Mouse (Mus musculus): Measurements from ENCODE around the gene Gpx1. TPM values are rescaled to one million over a fixed set of nuclear protein-coding genes. Genes with fewer than 3 reads are reported as not detected.
"Not testable (repeated sequence)": the region's sequence is repeated elsewhere in the genome, so short reads cannot be mapped to it uniquely, and the experiment has no call there.

Gene Gpx1
- polyA plus RNA-seq, 1 experiment from 2014 or later = 798 TPM

DNA sequence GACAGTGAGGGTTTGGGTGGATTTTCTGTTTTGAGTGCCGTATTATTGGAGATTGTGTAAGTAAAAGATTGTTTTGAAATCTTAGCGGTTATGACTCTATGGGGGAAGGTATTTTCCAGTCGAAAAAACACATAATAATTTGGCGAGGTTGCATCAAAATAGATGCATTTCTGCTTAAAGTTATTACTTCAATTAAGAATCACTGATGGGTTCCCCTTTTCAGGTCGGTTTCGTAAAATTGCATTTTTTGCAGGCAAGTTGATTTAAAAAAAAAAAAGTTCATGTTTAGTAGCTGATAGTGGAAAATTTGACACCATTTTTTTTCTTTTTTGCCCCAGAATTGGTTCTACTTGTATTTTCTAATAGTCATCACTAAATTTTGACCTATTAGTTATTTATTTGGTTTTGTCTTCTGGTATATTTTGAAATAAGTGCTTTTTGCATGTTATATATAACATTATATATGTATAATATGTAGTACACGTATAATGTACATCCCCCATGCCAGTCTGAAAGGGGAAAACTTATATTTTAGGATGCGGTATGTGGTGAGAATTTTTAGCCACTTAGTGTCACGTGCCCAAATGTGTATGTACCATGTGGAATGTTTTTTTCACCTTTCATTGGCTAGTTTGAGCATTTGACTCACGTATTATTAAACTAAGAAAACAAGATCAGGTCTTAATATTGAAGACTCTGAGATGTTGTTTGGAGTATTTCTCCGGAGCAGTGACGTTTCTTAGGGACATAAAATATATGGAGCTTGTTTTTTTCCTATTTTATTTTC lies 31.5 kb upstream of the Gpx1 start:
- H3K27ac ChIP-seq = peak overlapping the region; percentile 100
- ATAC-seq (ENCODE audit: insufficient number of reproducible peaks, insufficient read depth, low FRiP score, low TSS enrichment) = no peak
- H3K4me1 ChIP-seq = peaks cover 29% of the 10 kb centered on the region
- no peaks in the 10 kb centered on the region for H3K9me3 ChIP-seq
- peak overlapping the region; percentile 89 for H3K4me2 ChIP-seq (replicated peaks)
- WGBS = 19% methylated on average over 12 of the region's 12 CpGs
- peaks cover 13% of the 10 kb centered on the region for H3K36me3 ChIP-seq
- peak overlapping the region; percentile 96 for H3K9ac ChIP-seq
- peak overlapping the region; percentile 92 for H3K4me3 ChIP-seq
- H3K27me3 ChIP-seq = no peaks in the 10 kb centered on the region

DNA sequence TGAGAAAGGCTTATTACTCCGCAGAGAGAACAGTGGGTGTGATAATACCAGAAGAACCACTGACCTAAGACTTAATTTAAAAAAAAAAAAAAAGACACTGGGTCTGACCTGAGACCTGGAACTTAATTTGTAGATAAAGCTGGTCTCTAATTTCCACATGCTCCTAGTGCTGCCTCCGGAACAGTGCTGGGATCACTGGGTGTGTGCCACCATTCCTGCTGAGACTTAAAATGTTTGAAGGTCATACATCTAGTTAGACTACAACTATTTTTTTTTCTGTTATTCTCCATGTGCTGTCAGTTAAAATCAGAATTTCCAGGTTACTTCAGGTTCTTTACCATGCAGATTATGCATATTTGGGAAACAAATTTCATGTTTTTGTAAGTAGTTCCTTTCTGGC lies 30.6 kb upstream of the Gpx1 start:
- peak overlapping the region; percentile 31 for H3K9ac ChIP-seq
- H3K27me3 ChIP-seq = no peaks in the 10 kb centered on the region
- H3K9me3 ChIP-seq = no peaks in the 10 kb centered on the region
- peak overlapping the region; percentile 89 for H3K4me2 ChIP-seq (replicated peaks)
- WGBS = 67% methylated on average over 2 of the region's 2 CpGs
- ATAC-seq (ENCODE audit: insufficient number of reproducible peaks, insufficient read depth, low FRiP score, low TSS enrichment) = no peak
- 0 out of 2 replicates have a peak, but pooled peaks cover 4% of the 10 kb centered on the region for H3K36me3 ChIP-seq
- no peak overlapping the region for H3K27ac ChIP-seq
- peak overlapping the region; percentile 92 for H3K4me3 ChIP-seq
- H3K4me1 ChIP-seq = peaks cover 29% of the 10 kb centered on the region

DNA sequence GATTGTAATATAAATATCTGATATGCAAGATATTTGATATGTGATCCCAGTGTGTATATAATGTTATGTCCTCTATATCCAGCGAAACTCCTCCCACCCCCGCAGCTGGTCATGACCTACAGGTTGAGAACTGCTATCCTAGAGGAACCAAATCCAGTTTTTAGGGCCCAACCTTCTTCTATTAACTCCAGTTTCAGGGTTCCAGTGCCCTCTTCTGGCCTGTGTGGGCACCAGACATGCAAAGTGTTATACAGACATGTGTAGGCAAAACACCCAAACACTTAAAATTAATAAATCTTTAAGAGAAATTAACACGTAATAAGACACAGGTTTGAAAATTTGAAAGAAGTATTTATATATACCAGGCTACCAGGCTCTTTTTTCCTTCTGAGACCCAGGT lies 21.1 kb upstream of the Gpx1 start:
- no peak overlapping the region for H3K27ac ChIP-seq
- no peaks in the 10 kb centered on the region for H3K4me1 ChIP-seq
- H3K27me3 ChIP-seq = no peaks in the 10 kb centered on the region
- H3K9ac ChIP-seq = no peak overlapping the region
- peaks cover 11% of the 10 kb centered on the region for H3K36me3 ChIP-seq
- H3K4me2 ChIP-seq (replicated peaks) = no peak overlapping the region
- H3K4me3 ChIP-seq = no peak overlapping the region
- no peaks in the 10 kb centered on the region for H3K9me3 ChIP-seq
- no peak for ATAC-seq (ENCODE audit: insufficient number of reproducible peaks, insufficient read depth, low FRiP score, low TSS enrichment)
- 94% methylated on average over 3 of the region's 3 CpGs for WGBS

DNA sequence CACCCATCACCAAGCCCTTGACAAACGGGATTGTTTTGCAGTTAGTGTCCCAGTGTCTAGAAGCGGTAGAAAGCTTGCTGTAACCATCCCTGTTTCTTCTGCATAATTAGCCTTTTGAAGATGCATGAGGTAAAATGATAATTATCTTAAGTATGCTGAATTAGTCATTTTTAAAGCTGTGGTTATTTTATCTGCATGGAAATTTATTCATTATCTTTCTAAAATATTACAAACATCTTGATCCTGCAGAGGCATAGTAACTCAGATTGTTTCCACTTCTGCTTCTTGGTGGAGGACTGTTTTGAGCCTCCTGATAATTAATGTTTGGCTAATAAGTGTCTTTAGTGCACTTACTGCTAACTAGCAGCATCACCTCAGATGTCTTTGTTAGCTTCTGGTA lies 20.2 kb upstream of the Gpx1 start:
- no peak overlapping the region for H3K4me3 ChIP-seq
- no peak overlapping the region for H3K4me2 ChIP-seq (replicated peaks)
- no peak for ATAC-seq (ENCODE audit: insufficient number of reproducible peaks, insufficient read depth, low FRiP score, low TSS enrichment)
- H3K27me3 ChIP-seq = no peaks in the 10 kb centered on the region
- H3K36me3 ChIP-seq = peaks cover 11% of the 10 kb centered on the region
- no peak overlapping the region for H3K9ac ChIP-seq
- no peaks in the 10 kb centered on the region for H3K9me3 ChIP-seq
- WGBS = 85% methylated on average over 2 of the region's 2 CpGs
- no peaks in the 10 kb centered on the region for H3K4me1 ChIP-seq
- no peak overlapping the region for H3K27ac ChIP-seq

DNA sequence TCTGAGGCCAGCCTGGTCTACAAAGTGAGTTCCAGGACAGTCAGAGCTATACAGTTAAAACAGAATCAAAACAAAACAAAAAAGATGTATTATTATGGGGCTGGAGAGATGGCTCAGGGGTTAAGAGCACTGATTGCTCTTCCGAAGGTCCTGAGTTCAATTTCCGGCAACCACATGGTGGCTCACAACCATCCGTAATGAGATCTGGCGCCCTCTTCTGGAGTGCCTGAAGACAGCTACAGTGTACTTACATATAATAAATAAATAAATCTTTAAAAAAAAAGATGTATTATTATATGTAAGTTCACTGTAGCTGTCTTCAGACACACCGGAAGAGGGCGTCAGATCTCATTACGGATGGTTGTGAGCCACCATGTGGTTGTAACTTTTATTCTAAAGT lies 16.6 kb upstream of the Gpx1 start:
- 80% methylated on average over 7 of the region's 7 CpGs for WGBS
- not testable (repeated sequence) for H3K36me3 ChIP-seq; H3K9me3 ChIP-seq; H3K4me3 ChIP-seq; H3K9ac ChIP-seq; H3K27me3 ChIP-seq; H3K4me2 ChIP-seq (replicated peaks); ATAC-seq (ENCODE audit: insufficient number of reproducible peaks, insufficient read depth, low FRiP score, low TSS enrichment); H3K4me1 ChIP-seq; H3K27ac ChIP-seq

DNA sequence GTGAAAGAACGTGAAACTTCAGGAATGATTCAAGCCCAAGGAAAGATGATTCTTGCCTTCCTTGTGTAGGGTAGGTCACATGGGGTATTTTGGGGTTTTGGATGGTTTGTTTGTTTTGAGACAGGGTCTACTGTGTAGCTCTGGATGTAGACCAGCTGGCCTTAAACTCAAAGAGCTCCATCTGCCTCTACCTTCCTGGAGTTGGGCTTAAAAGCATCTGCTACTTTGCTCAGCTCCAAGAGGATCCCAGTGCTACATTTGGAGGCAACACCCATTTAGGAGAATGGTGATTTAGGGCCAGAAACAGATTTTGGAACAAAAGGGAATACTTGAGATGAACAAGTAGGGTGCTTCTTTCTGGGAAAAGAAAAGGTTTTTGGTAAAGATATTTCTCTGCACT lies 13.9 kb upstream of the Gpx1 start:
- Histone ChIP-seq H3K4me2 (replicated peaks) (no peak overlapping the region), H3K27ac (no peak overlapping the region), H3K9ac (no peak overlapping the region), H3K4me1 (no peaks in the 10 kb centered on the region), H3K36me3 (peaks cover 28% of the 10 kb centered on the region), H3K4me3 (no peak overlapping the region), H3K27me3 (no peaks in the 10 kb centered on the region), H3K9me3 (no peaks in the 10 kb centered on the region)
- no peak for ATAC-seq (ENCODE audit: insufficient number of reproducible peaks, insufficient read depth, low FRiP score, low TSS enrichment)
- 90% methylated on average over 1 of the region's 1 CpGs for WGBS

DNA sequence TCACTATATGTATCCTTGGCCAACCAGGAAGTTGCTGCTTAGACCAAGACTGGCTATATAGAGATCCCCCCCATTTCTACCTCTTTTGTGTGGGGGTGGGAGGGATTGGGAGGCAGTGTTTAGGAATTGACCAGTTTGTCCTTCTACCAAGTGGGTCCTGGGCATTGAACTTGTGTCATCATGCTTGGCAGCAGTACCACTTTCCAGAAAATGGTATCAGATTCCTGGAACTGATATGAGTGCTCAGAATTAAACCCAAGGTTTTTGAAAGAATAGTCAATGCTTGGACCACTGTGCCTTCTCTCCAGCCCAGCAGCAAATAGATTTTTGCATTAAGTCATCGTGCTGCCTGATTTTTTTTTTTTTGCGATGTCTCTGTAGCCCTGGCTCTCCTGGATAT lies 12.9 kb upstream of the Gpx1 start:
- H3K36me3 ChIP-seq = peaks cover 37% of the 10 kb centered on the region
- 96% methylated on average over 2 of the region's 2 CpGs for WGBS
- no peak overlapping the region for H3K4me2 ChIP-seq (replicated peaks)
- H3K9me3 ChIP-seq = no peaks in the 10 kb centered on the region
- no peak overlapping the region for H3K9ac ChIP-seq
- no peaks in the 10 kb centered on the region for H3K27me3 ChIP-seq
- H3K4me3 ChIP-seq = no peak overlapping the region
- no peaks in the 10 kb centered on the region for H3K4me1 ChIP-seq
- no peak overlapping the region for H3K27ac ChIP-seq
- ATAC-seq (ENCODE audit: insufficient number of reproducible peaks, insufficient read depth, low FRiP score, low TSS enrichment) = no peak

DNA sequence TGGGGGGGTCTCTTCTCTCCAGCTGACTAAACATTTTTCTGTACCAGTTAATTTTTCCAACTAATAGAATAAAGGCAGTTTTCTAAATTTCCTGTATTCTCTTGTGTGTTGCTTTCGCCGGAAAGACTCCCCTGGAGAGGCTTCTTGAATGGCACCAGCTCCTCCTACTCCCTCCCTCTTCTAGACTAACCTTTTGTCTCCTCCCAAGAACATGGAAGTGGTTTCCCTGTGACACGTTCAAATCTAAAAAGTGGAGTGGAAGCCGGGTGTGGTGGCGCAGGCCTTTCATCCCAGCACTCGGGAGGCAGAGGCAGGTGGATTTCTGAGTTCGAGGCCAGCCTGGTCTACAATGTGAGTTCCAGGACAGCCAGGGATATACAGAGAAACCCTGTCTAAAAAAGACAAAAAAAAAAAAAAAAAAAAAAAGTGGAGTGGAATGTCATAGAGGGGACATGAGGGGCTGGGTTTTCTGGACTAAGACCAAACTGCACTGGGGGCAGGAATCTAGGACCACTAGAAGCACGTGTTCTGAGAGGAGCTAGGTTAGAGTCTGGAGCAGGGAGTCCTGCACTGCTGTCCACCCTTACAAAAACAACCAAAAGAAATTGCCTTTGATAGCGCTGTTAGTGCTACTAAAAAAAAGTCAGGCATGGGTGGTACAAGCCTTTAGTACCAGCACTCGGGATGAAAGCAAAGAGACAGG lies 704 bp upstream of the Gpx1 start:
- Histone ChIP-seq H3K4me1 (peaks cover 19% of the 10 kb centered on the region), H3K36me3 (peaks cover 32% of the 10 kb centered on the region), H3K9ac (no peak overlapping the region), H3K27me3 (no peaks in the 10 kb centered on the region), H3K4me2 (replicated peaks) (peak overlapping the region; percentile 78), H3K9me3 (no peaks in the 10 kb centered on the region), H3K27ac (peak overlapping the region; percentile 95), H3K4me3 (peak overlapping the region; percentile 71; the same call in 1 of the 2 replicates)
- WGBS = 72% methylated on average over 10 of the region's 10 CpGs
- ATAC-seq (ENCODE audit: insufficient number of reproducible peaks, insufficient read depth, low FRiP score, low TSS enrichment) = no peak

DNA sequence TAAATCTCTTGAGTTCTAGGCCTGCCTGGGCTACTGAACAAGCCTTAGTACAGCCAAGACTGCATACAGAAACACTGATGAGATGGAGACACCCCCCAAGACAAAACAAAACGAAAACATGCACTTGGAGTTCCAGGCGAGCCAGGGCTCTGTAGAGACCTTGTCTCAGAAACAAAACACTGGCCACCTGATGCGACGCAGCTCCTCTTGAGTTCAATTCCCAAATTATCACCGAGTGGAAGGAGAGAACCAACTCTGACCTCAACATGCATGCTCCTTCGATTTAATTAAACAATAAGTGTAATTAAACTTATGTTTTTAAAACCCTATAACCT lies 185 bp upstream of the Gpx1 start:
- ATAC-seq (ENCODE audit: insufficient number of reproducible peaks, insufficient read depth, low FRiP score, low TSS enrichment) = no peak

DNA sequence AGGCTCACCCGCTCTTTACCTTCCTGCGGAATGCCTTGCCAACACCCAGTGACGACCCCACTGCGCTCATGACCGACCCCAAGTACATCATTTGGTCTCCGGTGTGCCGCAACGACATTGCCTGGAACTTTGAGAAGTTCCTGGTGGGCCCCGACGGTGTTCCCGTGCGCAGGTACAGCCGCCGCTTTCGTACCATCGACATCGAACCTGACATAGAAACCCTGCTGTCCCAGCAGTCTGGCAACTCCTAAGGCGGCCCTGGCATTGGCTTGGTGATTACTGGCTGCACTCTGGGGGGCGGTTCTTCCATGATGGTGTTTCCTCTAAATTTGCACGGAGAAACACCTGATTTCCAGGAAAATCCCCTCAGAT lies 1.2 kb downstream of the Gpx1 start:
- Histone ChIP-seq H3K27me3 (no peaks in the 10 kb centered on the region), H3K27ac (peak overlapping the region; percentile 95), H3K9me3 (no peaks in the 10 kb centered on the region), H3K36me3 (peaks cover 15% of the 10 kb centered on the region), H3K4me1 (peaks cover 19% of the 10 kb centered on the region), H3K4me2 (replicated peaks) (peak overlapping the region; percentile 78), H3K9ac (peak overlapping the region; percentile 84), H3K4me3 (peak overlapping the region; percentile 71)
- WGBS = 8% methylated on average over 20 of the region's 20 CpGs
- no peak for ATAC-seq (ENCODE audit: insufficient number of reproducible peaks, insufficient read depth, low FRiP score, low TSS enrichment)

More for the DNA sequence above, 185 bp upstream of the Gpx1 start:
- Histone ChIP-seq H3K9ac (peak overlapping the region; percentile 84; the same call in 1 of the 2 replicates), H3K27me3 (no peaks in the 10 kb centered on the region), H3K36me3 (peaks cover 28% of the 10 kb centered on the region), H3K27ac (peak overlapping the region; percentile 95), H3K9me3 (no peaks in the 10 kb centered on the region), H3K4me2 (replicated peaks) (peak overlapping the region; percentile 78), H3K4me3 (peak overlapping the region; percentile 71), H3K4me1 (peaks cover 19% of the 10 kb centered on the region)
- WGBS = 14% methylated on average over 6 of the region's 6 CpGs

DNA sequence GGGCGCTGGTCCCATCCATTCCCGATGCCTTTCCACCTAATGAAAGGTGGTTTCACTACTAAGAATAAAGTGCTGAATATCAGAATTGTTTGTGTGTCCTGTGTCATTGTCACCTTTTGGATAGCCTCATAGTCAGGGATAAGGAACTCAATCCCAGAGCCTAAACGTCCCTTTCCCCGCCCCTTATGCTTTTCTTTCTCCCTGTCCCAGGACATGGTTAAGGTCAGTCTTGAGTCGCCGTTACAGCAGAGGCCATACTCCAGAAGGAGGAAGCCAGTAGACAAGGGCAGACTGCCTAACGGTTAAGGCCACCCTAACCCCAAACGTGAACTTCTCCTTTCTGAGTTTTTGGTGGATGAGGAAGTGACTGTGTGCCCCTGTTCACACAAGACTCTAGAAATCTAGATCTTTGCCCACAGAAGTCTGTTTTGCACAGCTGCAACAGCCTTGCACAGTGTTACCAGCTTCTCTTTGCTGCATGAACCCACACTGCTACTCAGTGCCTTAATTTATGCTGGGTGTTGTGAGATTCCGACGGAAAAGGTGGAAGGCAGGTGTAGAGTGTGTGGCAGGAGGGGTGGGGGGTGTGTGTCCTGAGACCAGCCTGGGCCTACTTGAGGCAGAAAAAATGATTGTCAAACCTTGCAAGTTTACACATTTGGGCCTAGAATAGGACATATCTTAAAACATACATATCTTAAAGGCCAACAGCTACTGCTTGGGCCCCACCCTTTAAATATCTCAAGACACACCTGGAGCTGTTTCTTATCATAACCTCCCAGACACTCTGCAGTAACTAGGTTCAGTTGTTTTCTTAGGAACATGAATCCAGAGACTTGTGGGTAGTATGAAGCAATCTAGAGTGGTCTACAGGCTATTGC lies 1.8 kb downstream of the Gpx1 start:
- H3K4me2 ChIP-seq (replicated peaks) = peak overlapping the region; percentile 78
- 0 out of 2 replicates have a peak overlapping the region, but pooled peaks have one; percentile 95 for H3K27ac ChIP-seq
- H3K9me3 ChIP-seq = no peaks in the 10 kb centered on the region
- peak overlapping the region; percentile 84 for H3K9ac ChIP-seq
- no peak for ATAC-seq (ENCODE audit: insufficient number of reproducible peaks, insufficient read depth, low FRiP score, low TSS enrichment)
- H3K36me3 ChIP-seq = peaks cover 9% of the 10 kb centered on the region
- H3K4me1 ChIP-seq = peaks cover 19% of the 10 kb centered on the region
- H3K27me3 ChIP-seq = no peaks in the 10 kb centered on the region
- H3K4me3 ChIP-seq = peak overlapping the region; percentile 71
- 59% methylated on average over 10 of the region's 10 CpGs for WGBS

Measured in embryonic facial prominence, embryonic 12.5 days (tissue).